Mouse (Mus musculus) embryonic facial prominence, embryonic 12.5 days (tissue): ENCODE measurements around the gene Trpm5. TPM values are rescaled to one million over a fixed set of nuclear protein-coding genes. Genes with fewer than 3 reads are reported as not detected.
A peak's percentile ranks its signal among the peaks of the same experiment; 100 is the strongest.

Source experiments
- ATAC-seq: fragments of 200-750 bp; cut with Nextera tagmentation; 2 replicates; pipeline ENCODE4 v1.8.0; 2017; ENCODE audit not compliant: insufficient number of reproducible peaks, insufficient read depth, low FRiP score, low TSS enrichment
- H3K27ac ChIP-seq: fragments of 300-500 bp; sonication (generic); 2 replicates; pipeline ENCODE4 v1.5.1; 2016; ENCODE audit warnings: mild to moderate bottlenecking
- H3K27me3 ChIP-seq: fragments of 300-500 bp; sonication (generic); 2 replicates; pipeline ENCODE4 v1.6.1; 2016; ENCODE audit warnings: mild to moderate bottlenecking, moderate library complexity
- H3K36me3 ChIP-seq: fragments of 300-500 bp; sonication (generic); 2 replicates; pipeline ENCODE4 v1.6.1; 2016; ENCODE audit warnings: mild to moderate bottlenecking
- H3K4me1 ChIP-seq: fragments of 300-500 bp; sonication (generic); 2 replicates; pipeline ENCODE4 v1.6.1; 2016
- H3K4me2 ChIP-seq: fragments of 300-500 bp; sonication (generic); replicated peaks from 2 replicates; pipeline ENCODE4 v1.6.1; 2016; ENCODE audit warnings: mild to moderate bottlenecking, moderate library complexity
- H3K4me3 ChIP-seq: fragments of 300-500 bp; sonication (generic); 2 replicates; pipeline ENCODE4 v1.5.1; 2016; ENCODE audit warnings: mild to moderate bottlenecking
- H3K9ac ChIP-seq: fragments of 300-500 bp; sonication (generic); 2 replicates; pipeline ENCODE4 v1.6.1; 2016; ENCODE audit warnings: mild to moderate bottlenecking, moderate library complexity
- H3K9me3 ChIP-seq: fragments of 300-500 bp; sonication (generic); 2 replicates; pipeline ENCODE4 v1.6.1; 2016; ENCODE audit warnings: mild to moderate bottlenecking, moderate library complexity
- WGBS: fragments of 180-500 bp; shearing (Covaris S2); methylation state at CpG from one replicate; pipeline ENCODE4 v1.1.7; 2016; 5-methylcytosine and 5-hydroxymethylcytosine counted together
- polyA plus RNA-seq: library from polyadenylated mRNA; unstranded; fragments of >200 nt; fragmentation: Nextera tagmentation; extraction: Ambion mirVana; gene quantifications from 2 replicates; pipeline ENCODE4 v1.2.1, GENCODE M21; 2016

Gene Trpm5
- polyA plus RNA-seq, 1 experiment from 2014 or later: 6.2 TPM

GRCm38 (mm10) chr7:143070506-143071070 lies 23.9 kb downstream of the Trpm5 start:
- 86% methylated on average over 10 of the region's 10 CpGs for WGBS
- H3K9me3 ChIP-seq: no peaks in the 10 kb centered on the region
- peak overlapping the region; percentile 76 for H3K4me3 ChIP-seq
- peak overlapping the region; percentile 99 for H3K4me2 ChIP-seq
- ATAC-seq: no peak
- no peaks in the 10 kb centered on the region for H3K27me3 ChIP-seq
- peaks cover 19% of the 10 kb centered on the region for H3K36me3 ChIP-seq
- H3K9ac ChIP-seq: peak overlapping the region; percentile 81
- H3K4me1 ChIP-seq: peaks cover 18% of the 10 kb centered on the region
- H3K27ac ChIP-seq: no peak overlapping the region

- Histone ChIP-seq H3K27me3 (no peaks in the 10 kb centered on the region), H3K4me2 (peak overlapping the region; percentile 99), H3K27ac (peak overlapping the region; percentile 69), H3K36me3 (peaks cover 26% of the 10 kb centered on the region), H3K4me3 (peak overlapping the region; percentile 76), H3K9me3 (no peaks in the 10 kb centered on the region), H3K4me1 (peaks cover 18% of the 10 kb centered on the region), H3K9ac (peak overlapping the region; percentile 81)
- 13% methylated on average over 30 of the region's 30 CpGs for WGBS
- no peak for ATAC-seq
These were observed 24.6 kb downstream of the Trpm5 start for GRCm38 (mm10) chr7:143069751-143070400.

GRCm38 (mm10) chr7:143068882-143069591 lies 25.4 kb downstream of the Trpm5 start, which contains the start of gene Tssc4:
Gene Tssc4 (plus strand): TSS chr7:143069249.
- peak; percentile 97 for ATAC-seq
- Histone ChIP-seq H3K9ac (peak within 1 kb of the TSS; percentile 81), H3K36me3 (peaks cover 35% of the 10 kb centered on the region), H3K4me2 (peak within 1 kb of the TSS; percentile 99), H3K27ac (peak within 1 kb of the TSS; percentile 87), H3K27me3 (no peaks in the 10 kb centered on the region), H3K9me3 (no peaks in the 10 kb centered on the region), H3K4me1 (peaks cover 18% of the 10 kb centered on the region), H3K4me3 (peak within 1 kb of the TSS; percentile 76)
- under 1% methylated on average over 51 of the region's 51 CpGs for WGBS

GRCm38 (mm10) chr7:143068316-143068881 lies 26.0 kb downstream of the Trpm5 start:
- peak overlapping the region; percentile 87 for H3K27ac ChIP-seq
- H3K9ac ChIP-seq: peak overlapping the region; percentile 15; the same call in 1 of the 2 replicates
- H3K4me1 ChIP-seq: peaks cover 18% of the 10 kb centered on the region
- peak overlapping the region; percentile 46 for H3K4me2 ChIP-seq
- no peaks in the 10 kb centered on the region for H3K27me3 ChIP-seq
- H3K9me3 ChIP-seq: no peaks in the 10 kb centered on the region
- WGBS: 51% methylated on average over 13 of the region's 13 CpGs
- peak overlapping the region; percentile 76 for H3K4me3 ChIP-seq
- peaks cover 41% of the 10 kb centered on the region for H3K36me3 ChIP-seq
- no peak for ATAC-seq

- Histone ChIP-seq H3K9ac (no peak overlapping the region), H3K9me3 (no peaks in the 10 kb centered on the region), H3K36me3 (peaks cover 46% of the 10 kb centered on the region), H3K4me1 (peaks cover 18% of the 10 kb centered on the region), H3K4me3 (no peak overlapping the region), H3K4me2 (peak overlapping the region; percentile 46), H3K27ac (peak overlapping the region; percentile 87; the same call in 1 of the 2 replicates), H3K27me3 (no peaks in the 10 kb centered on the region)
- WGBS: 91% methylated on average over 3 of the region's 3 CpGs
- no peak for ATAC-seq
These were observed 26.5 kb downstream of the Trpm5 start for GRCm38 (mm10) chr7:143067897-143068296.

GRCm38 (mm10) chr7:143067469-143067868 lies 27.0 kb downstream of the Trpm5 start:
- WGBS: 64% methylated on average over 2 of the region's 2 CpGs
- Histone ChIP-seq H3K9ac (no peak overlapping the region), H3K4me3 (no peak overlapping the region), H3K27me3 (no peaks in the 10 kb centered on the region), H3K9me3 (no peaks in the 10 kb centered on the region), H3K4me2 (no peak overlapping the region), H3K27ac (no peak overlapping the region), H3K4me1 (peaks cover 18% of the 10 kb centered on the region), H3K36me3 (peaks cover 50% of the 10 kb centered on the region)
- no peak for ATAC-seq

- H3K36me3 ChIP-seq: peaks cover 57% of the 10 kb centered on the region
- no peaks in the 10 kb centered on the region for H3K9me3 ChIP-seq
- H3K27me3 ChIP-seq: no peaks in the 10 kb centered on the region
- H3K4me3 ChIP-seq: no peak overlapping the region
- ATAC-seq: no peak
- H3K4me1 ChIP-seq: peaks cover 13% of the 10 kb centered on the region
- no peak overlapping the region for H3K4me2 ChIP-seq
- H3K9ac ChIP-seq: no peak overlapping the region
- WGBS: 89% methylated on average over 2 of the region's 2 CpGs
- no peak overlapping the region for H3K27ac ChIP-seq
These were observed 28.8 kb downstream of the Trpm5 start for GRCm38 (mm10) chr7:143065692-143066091.

GRCm38 (mm10) chr7:143064226-143064625 lies 30.2 kb downstream of the Trpm5 start:
- H3K27ac ChIP-seq: no peak overlapping the region
- H3K4me1 ChIP-seq: peaks cover 5% of the 10 kb centered on the region
- ATAC-seq: no peak
- no peak overlapping the region for H3K9ac ChIP-seq
- no peaks in the 10 kb centered on the region for H3K27me3 ChIP-seq
- no peak overlapping the region for H3K4me3 ChIP-seq
- no peaks in the 10 kb centered on the region for H3K9me3 ChIP-seq
- 77% methylated on average over 6 of the region's 6 CpGs for WGBS
- peaks cover 63% of the 10 kb centered on the region for H3K36me3 ChIP-seq
- H3K4me2 ChIP-seq: no peak overlapping the region

GRCm38 (mm10) chr7:143062704-143063103 lies 31.7 kb downstream of the Trpm5 start:
- Histone ChIP-seq H3K4me2 (no peak overlapping the region), H3K27ac (no peak overlapping the region), H3K9ac (no peak overlapping the region), H3K36me3 (peaks cover 67% of the 10 kb centered on the region), H3K27me3 (no peaks in the 10 kb centered on the region), H3K4me3 (no peak overlapping the region), H3K9me3 (no peaks in the 10 kb centered on the region), H3K4me1 (0 out of 2 replicates have a peak, but pooled peaks cover 6% of the 10 kb centered on the region)
- WGBS: 93% methylated on average over 2 of the region's 2 CpGs
- ATAC-seq: no peak

GRCm38 (mm10) chr7:143059202-143059870 lies 35.1 kb downstream of the Trpm5 start:
- Histone ChIP-seq H3K27me3 (no peaks in the 10 kb centered on the region), H3K9ac (no peak overlapping the region), H3K4me2 (no peak overlapping the region), H3K4me1 (peaks cover 32% of the 10 kb centered on the region), H3K36me3 (peaks cover 48% of the 10 kb centered on the region), H3K9me3 (no peaks in the 10 kb centered on the region), H3K4me3 (no peak overlapping the region), H3K27ac (0 out of 2 replicates have a peak overlapping the region, but pooled peaks have one; percentile 23)
- no peak for ATAC-seq
- WGBS: 79% methylated on average over 5 of the region's 5 CpGs

GRCm38 (mm10) chr7:143058221-143058697 lies 36.2 kb downstream of the Trpm5 start:
- ATAC-seq: no peak
- WGBS: 67% methylated on average over 5 of the region's 5 CpGs
- H3K4me1 ChIP-seq: peaks cover 40% of the 10 kb centered on the region
- no peak overlapping the region for H3K4me3 ChIP-seq
- H3K27ac ChIP-seq: peak overlapping the region; percentile 46; the same call in 1 of the 2 replicates
- no peak overlapping the region for H3K4me2 ChIP-seq
- H3K9me3 ChIP-seq: no peaks in the 10 kb centered on the region
- no peak overlapping the region for H3K9ac ChIP-seq
- no peaks in the 10 kb centered on the region for H3K27me3 ChIP-seq
- peaks cover 37% of the 10 kb centered on the region for H3K36me3 ChIP-seq
